Mouse (Mus musculus) stomach, embryonic 15.5 days (tissue): ENCODE data around the gene Ablim2. TPM values are rescaled to one million over a fixed set of nuclear protein-coding genes. Genes with fewer than 3 reads are reported as not detected.

Experiments
- ATAC-seq: fragments of 200-750 bp; cut with Nextera tagmentation; 2 replicates; pipeline ENCODE4 v1.8.0; 2017; ENCODE audit warnings: low read depth, moderate number of reproducible peaks, moderate TSS enrichment; ENCODE audit not compliant: insufficient read depth, low FRiP score
- H3K27ac ChIP-seq: fragments of 300-500 bp; sonication (generic); 2 replicates; pipeline ENCODE4 v1.5.1; 2015; ENCODE audit warnings: mild to moderate bottlenecking, inconsistent platforms
- H3K27me3 ChIP-seq: fragments of 300-500 bp; sonication (generic); replicated peaks from 2 replicates; pipeline ENCODE4 v1.6.1; 2015; ENCODE audit warnings: inconsistent platforms
- H3K36me3 ChIP-seq: fragments of 300-500 bp; sonication (generic); 2 replicates; pipeline ENCODE4 v1.6.1; 2015; ENCODE audit warnings: inconsistent platforms
- H3K4me1 ChIP-seq: fragments of 300-500 bp; sonication (generic); 2 replicates; pipeline ENCODE4 v1.6.1; 2015; ENCODE audit warnings: inconsistent platforms
- H3K4me2 ChIP-seq: fragments of 300-500 bp; sonication (generic); 2 replicates; pipeline ENCODE4 v1.6.1; 2015; ENCODE audit warnings: mild to moderate bottlenecking, inconsistent platforms
- H3K4me3 ChIP-seq: fragments of 300-500 bp; sonication (generic); replicated peaks from 2 replicates; pipeline ENCODE4 v1.5.1; 2015; ENCODE audit warnings: inconsistent platforms
- H3K9ac ChIP-seq: fragments of 300-500 bp; sonication (generic); 2 replicates; pipeline ENCODE4 v1.6.1; 2015; ENCODE audit warnings: inconsistent platforms
- H3K9me3 ChIP-seq: fragments of 300-500 bp; sonication (generic); 2 replicates; pipeline ENCODE4 v1.6.1; 2016; ENCODE audit warnings: inconsistent platforms
- WGBS: fragments of 180-500 bp; shearing (Covaris S2); methylation state at CpG from one replicate; pipeline ENCODE4 v1.1.7; 2015; 5-methylcytosine and 5-hydroxymethylcytosine counted together
- polyA plus RNA-seq: library from polyadenylated mRNA; unstranded; fragments of >200 nt; fragmentation: Nextera tagmentation; extraction: Ambion mirVana; gene quantifications from 2 replicates; pipeline ENCODE4 v1.2.1, GENCODE M21; 2015

The Ablim2 gene
- polyA plus RNA-seq, 1 experiment from 2014 or later = 2.8 TPM

- WGBS = 66% methylated on average over 5 of the region's 5 CpGs
- H3K27me3 ChIP-seq = no peaks in the 10 kb centered on the region
- ATAC-seq = no peak
Measured at GRCm38 (mm10) chr5:35826465-35826864, 68.8 kb downstream of the Ablim2 start.

GRCm38 (mm10) chr5:35827075-35827474 lies 69.4 kb downstream of the Ablim2 start:
- H3K27me3 ChIP-seq = no peaks in the 10 kb centered on the region

More at GRCm38 (mm10) chr5:35826465-35826864, 68.8 kb downstream of the Ablim2 start:
- Histone ChIP-seq H3K4me3 (no peak overlapping the region), H3K9ac (no peak overlapping the region), H3K36me3 (no peaks in the 10 kb centered on the region), H3K4me1 (no peaks in the 10 kb centered on the region), H3K4me2 (no peak overlapping the region), H3K27ac (no peak overlapping the region), H3K9me3 (no peaks in the 10 kb centered on the region)

GRCm38 (mm10) chr5:35827856-35828255 lies 70.2 kb downstream of the Ablim2 start:
- H3K4me2 ChIP-seq = no peak overlapping the region
- WGBS = 80% methylated on average over 5 of the region's 5 CpGs
- no peaks in the 10 kb centered on the region for H3K4me1 ChIP-seq
- H3K9ac ChIP-seq = no peak overlapping the region
- H3K4me3 ChIP-seq = no peak overlapping the region
- no peaks in the 10 kb centered on the region for H3K36me3 ChIP-seq
- no peak for ATAC-seq
- no peak overlapping the region for H3K27ac ChIP-seq
- H3K9me3 ChIP-seq = no peaks in the 10 kb centered on the region
- H3K27me3 ChIP-seq = no peaks in the 10 kb centered on the region

More at GRCm38 (mm10) chr5:35827075-35827474, 69.4 kb downstream of the Ablim2 start:
- Histone ChIP-seq H3K9ac (no peak overlapping the region), H3K4me1 (no peaks in the 10 kb centered on the region), H3K9me3 (no peaks in the 10 kb centered on the region), H3K27ac (no peak overlapping the region), H3K4me3 (no peak overlapping the region), H3K4me2 (no peak overlapping the region), H3K36me3 (no peaks in the 10 kb centered on the region)
- WGBS = 58% methylated on average over 14 of the region's 14 CpGs
- ATAC-seq = no peak

GRCm38 (mm10) chr5:35830101-35830500 lies 72.4 kb downstream of the Ablim2 start:
- H3K36me3 ChIP-seq = no peaks in the 10 kb centered on the region
- H3K27ac ChIP-seq = no peak overlapping the region
- H3K9me3 ChIP-seq = no peaks in the 10 kb centered on the region
- no peak for ATAC-seq
- no peaks in the 10 kb centered on the region for H3K27me3 ChIP-seq
- no peak overlapping the region for H3K4me3 ChIP-seq
- H3K4me1 ChIP-seq = no peaks in the 10 kb centered on the region
- H3K4me2 ChIP-seq = no peak overlapping the region
- H3K9ac ChIP-seq = no peak overlapping the region
- 79% methylated on average over 3 of the region's 3 CpGs for WGBS

- no peak for ATAC-seq
- no peak overlapping the region for H3K4me2 ChIP-seq
- WGBS = 80% methylated on average over 4 of the region's 4 CpGs
- no peaks in the 10 kb centered on the region for H3K36me3 ChIP-seq
- no peaks in the 10 kb centered on the region for H3K4me1 ChIP-seq
- H3K9ac ChIP-seq = no peak overlapping the region
- no peaks in the 10 kb centered on the region for H3K27me3 ChIP-seq
- H3K9me3 ChIP-seq = no peaks in the 10 kb centered on the region
- no peak overlapping the region for H3K4me3 ChIP-seq
- H3K27ac ChIP-seq = no peak overlapping the region
Measured at GRCm38 (mm10) chr5:35833881-35834280, 76.2 kb downstream of the Ablim2 start.

- Histone ChIP-seq H3K4me2 (no peak overlapping the region), H3K36me3 (no peaks in the 10 kb centered on the region), H3K4me3 (no peak overlapping the region), H3K9me3 (no peaks in the 10 kb centered on the region), H3K27ac (no peak overlapping the region), H3K4me1 (no peaks in the 10 kb centered on the region), H3K27me3 (no peaks in the 10 kb centered on the region), H3K9ac (no peak overlapping the region)
- 92% methylated on average over 15 of the region's 15 CpGs for WGBS
- no peak for ATAC-seq
Measured at GRCm38 (mm10) chr5:35836992-35837391, 79.3 kb downstream of the Ablim2 start.

GRCm38 (mm10) chr5:35839262-35839661 lies 81.6 kb downstream of the Ablim2 start:
- Histone ChIP-seq H3K9ac (no peak overlapping the region), H3K27me3 (no peaks in the 10 kb centered on the region), H3K9me3 (no peaks in the 10 kb centered on the region), H3K4me2 (no peak overlapping the region), H3K4me3 (no peak overlapping the region), H3K36me3 (no peaks in the 10 kb centered on the region), H3K4me1 (no peaks in the 10 kb centered on the region), H3K27ac (no peak overlapping the region)
- 41% methylated on average over 2 of the region's 2 CpGs for WGBS
- no peak for ATAC-seq

GRCm38 (mm10) chr5:35851485-35851884 lies 93.8 kb downstream of the Ablim2 start:
- H3K36me3 ChIP-seq = no peaks in the 10 kb centered on the region
- no peaks in the 10 kb centered on the region for H3K27me3 ChIP-seq
- H3K27ac ChIP-seq = no peak overlapping the region
- no peak overlapping the region for H3K9ac ChIP-seq
- WGBS = 70% methylated on average over 5 of the region's 5 CpGs
- H3K9me3 ChIP-seq = no peaks in the 10 kb centered on the region
- no peak for ATAC-seq
- H3K4me3 ChIP-seq = no peak overlapping the region
- no peak overlapping the region for H3K4me2 ChIP-seq
- no peaks in the 10 kb centered on the region for H3K4me1 ChIP-seq

GRCm38 (mm10) chr5:35853463-35853862 lies 95.8 kb downstream of the Ablim2 start:
- ATAC-seq = no peak
- Histone ChIP-seq H3K4me1 (no peaks in the 10 kb centered on the region), H3K36me3 (no peaks in the 10 kb centered on the region), H3K9ac (no peak overlapping the region), H3K27ac (no peak overlapping the region), H3K27me3 (no peaks in the 10 kb centered on the region), H3K4me2 (no peak overlapping the region), H3K4me3 (no peak overlapping the region), H3K9me3 (no peaks in the 10 kb centered on the region)
- 93% methylated on average over 4 of the region's 4 CpGs for WGBS

- Histone ChIP-seq H3K4me1 (no peaks in the 10 kb centered on the region), H3K4me2 (no peak overlapping the region), H3K9ac (no peak overlapping the region), H3K4me3 (no peak overlapping the region), H3K27ac (no peak overlapping the region), H3K9me3 (no peaks in the 10 kb centered on the region), H3K36me3 (no peaks in the 10 kb centered on the region), H3K27me3 (no peaks in the 10 kb centered on the region)
- 16% methylated on average over 3 of the region's 3 CpGs for WGBS
- no peak for ATAC-seq
Measured at GRCm38 (mm10) chr5:35856245-35856644, 98.6 kb downstream of the Ablim2 start.

GRCm38 (mm10) chr5:35858069-35858468 lies 100.4 kb downstream of the Ablim2 start:
- Histone ChIP-seq H3K4me3 (no peak overlapping the region), H3K9me3 (no peaks in the 10 kb centered on the region), H3K27me3 (no peaks in the 10 kb centered on the region), H3K36me3 (no peaks in the 10 kb centered on the region), H3K4me1 (no peaks in the 10 kb centered on the region), H3K27ac (no peak overlapping the region), H3K4me2 (no peak overlapping the region), H3K9ac (no peak overlapping the region)
- WGBS = 20% methylated on average over 6 of the region's 6 CpGs
- ATAC-seq = no peak

- no peak for ATAC-seq
- H3K9me3 ChIP-seq = no peaks in the 10 kb centered on the region
- WGBS = 91% methylated on average over 2 of the region's 2 CpGs
Measured at GRCm38 (mm10) chr5:35861456-35861855, 103.8 kb downstream of the Ablim2 start.

GRCm38 (mm10) chr5:35869973-35870372 lies 112.3 kb downstream of the Ablim2 start:
- 70% methylated on average over 4 of the region's 4 CpGs for WGBS
- no peaks in the 10 kb centered on the region for H3K27me3 ChIP-seq
- H3K4me3 ChIP-seq = no peak overlapping the region
- H3K4me2 ChIP-seq = no peak overlapping the region
- no peak for ATAC-seq
- H3K9me3 ChIP-seq = no peaks in the 10 kb centered on the region
- no peak overlapping the region for H3K9ac ChIP-seq
- no peak overlapping the region for H3K27ac ChIP-seq
- no peaks in the 10 kb centered on the region for H3K36me3 ChIP-seq
- no peaks in the 10 kb centered on the region for H3K4me1 ChIP-seq

More at GRCm38 (mm10) chr5:35861456-35861855, 103.8 kb downstream of the Ablim2 start:
- no peak overlapping the region for H3K27ac ChIP-seq
- H3K4me1 ChIP-seq = no peaks in the 10 kb centered on the region
- no peaks in the 10 kb centered on the region for H3K27me3 ChIP-seq
- no peaks in the 10 kb centered on the region for H3K36me3 ChIP-seq
- no peak overlapping the region for H3K4me3 ChIP-seq
- no peak overlapping the region for H3K9ac ChIP-seq
- H3K4me2 ChIP-seq = no peak overlapping the region
